Mouse (Mus musculus): ENCODE data around the gene Trip6.
"Not testable (repeated sequence)": the region's sequence is repeated elsewhere in the genome, so short reads cannot be mapped to it uniquely, and the experiment has no call there.

Trip6 gene

DNA sequence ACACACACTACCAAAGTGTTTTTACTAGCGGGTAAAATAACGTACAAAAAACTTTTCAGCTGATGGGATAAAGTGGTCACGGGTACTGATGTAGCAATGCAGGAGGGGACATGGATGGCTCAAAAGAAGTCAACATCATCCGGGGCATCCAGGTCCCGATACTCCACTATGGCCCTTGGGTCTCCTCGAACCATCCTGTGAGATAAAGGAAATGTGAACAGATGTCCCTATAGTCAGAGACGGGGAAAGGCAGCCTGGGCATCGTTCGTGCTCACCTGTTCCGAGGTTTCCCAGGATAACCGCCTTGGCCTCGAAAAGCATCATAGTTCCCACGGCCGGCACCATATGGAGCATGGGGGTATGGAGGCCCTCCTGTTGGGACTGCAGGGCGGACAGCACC, 18.5 kb downstream of the Trip6 start:
- DNase-seq: no peak

DNA sequence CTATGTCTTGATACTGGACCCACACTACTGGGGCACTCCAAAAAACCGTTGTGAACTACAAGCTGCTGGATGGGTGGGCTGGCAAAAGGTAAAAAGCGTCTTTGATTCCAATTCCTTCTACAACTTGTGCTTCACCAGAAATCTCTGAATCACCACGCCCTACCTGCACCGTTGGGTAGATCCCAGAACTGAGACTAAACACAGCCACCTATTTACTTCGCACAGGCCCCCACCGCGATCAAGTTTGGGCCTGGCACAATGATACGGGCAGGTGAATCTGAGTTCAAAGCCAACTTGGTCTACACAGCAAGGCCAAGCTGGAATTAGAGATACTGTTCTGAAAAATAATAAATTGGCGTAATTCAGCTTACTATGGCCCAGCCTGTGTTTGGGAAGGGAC, 18.9 kb downstream of the Trip6 start:
- no peak for DNase-seq

- no peak for DNase-seq
Observed at GRCm38 (mm10) chr5:137294744-137295093, 19.5 kb downstream of the Trip6 start.

DNA sequence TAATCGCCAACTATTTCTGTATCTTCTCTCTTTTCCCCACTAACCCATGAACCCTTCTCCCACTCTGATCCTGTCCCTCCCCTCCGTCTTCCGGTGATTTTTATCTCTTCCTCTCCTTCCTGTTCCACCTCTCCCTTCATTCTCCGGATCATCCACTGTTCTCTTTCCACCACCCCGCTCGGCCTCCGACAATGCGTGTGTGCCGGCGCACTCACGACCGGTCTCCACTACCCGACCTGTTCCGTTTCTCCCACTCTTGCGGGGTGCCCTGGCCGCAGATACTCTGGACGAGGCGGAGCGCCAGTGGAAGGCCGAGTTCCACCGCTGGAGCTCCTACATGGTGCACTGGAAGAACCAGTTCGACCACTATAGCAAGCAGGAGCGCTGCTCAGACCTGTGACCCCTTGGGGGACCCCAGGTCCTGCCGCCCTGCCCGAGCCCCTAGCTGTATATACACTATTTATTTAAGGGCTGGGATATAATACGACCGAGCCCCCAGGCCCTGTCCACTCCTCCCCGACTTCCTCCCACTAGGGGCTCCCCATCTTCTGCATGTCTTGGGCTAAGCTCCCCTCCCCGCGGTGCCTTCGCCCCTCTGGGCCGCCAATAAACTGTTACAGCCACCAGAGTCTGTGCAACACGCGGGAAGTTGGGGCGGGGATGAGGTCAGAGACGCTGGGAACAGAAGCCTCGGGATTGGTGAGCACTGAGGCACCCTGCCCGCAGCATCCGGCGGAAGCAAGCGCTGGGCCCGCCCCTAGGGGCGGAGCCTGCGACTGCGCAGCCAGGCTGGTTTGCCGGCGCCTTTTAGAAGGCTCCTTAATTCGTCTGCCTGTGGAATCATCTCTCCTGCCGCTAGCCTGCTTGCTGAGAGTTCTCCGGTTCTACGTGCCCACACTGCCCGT, 20.1 kb downstream of the Trip6 start, which contains the start of gene Ufsp1:
Ufsp1 (plus strand) TSS at position 791 of the 905 bp plus-strand sequence.
- DNase-seq: peak; percentile 90 to 92

DNA sequence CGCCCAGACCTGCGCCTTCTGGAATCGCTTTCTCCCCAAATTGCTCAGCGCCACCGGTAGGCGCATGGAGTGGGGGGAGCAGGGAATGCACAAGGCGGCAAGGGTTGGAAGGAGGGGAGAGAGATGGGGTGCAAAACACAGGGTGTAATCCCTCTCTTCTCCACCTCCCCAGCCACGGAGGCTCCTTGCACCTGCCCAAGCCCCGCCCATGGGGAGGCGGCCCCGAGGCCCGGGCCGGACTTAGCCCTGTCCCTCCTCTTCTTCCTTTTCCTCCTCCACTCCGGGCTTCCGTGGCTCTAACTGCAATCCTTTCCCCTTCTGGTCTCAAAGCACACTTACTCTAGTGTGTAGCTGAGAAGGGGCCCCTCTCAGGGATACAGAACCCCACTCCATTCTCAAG, 20.9 kb downstream of the Trip6 start:
- peak; percentile 58 to 64 for DNase-seq

DNA sequence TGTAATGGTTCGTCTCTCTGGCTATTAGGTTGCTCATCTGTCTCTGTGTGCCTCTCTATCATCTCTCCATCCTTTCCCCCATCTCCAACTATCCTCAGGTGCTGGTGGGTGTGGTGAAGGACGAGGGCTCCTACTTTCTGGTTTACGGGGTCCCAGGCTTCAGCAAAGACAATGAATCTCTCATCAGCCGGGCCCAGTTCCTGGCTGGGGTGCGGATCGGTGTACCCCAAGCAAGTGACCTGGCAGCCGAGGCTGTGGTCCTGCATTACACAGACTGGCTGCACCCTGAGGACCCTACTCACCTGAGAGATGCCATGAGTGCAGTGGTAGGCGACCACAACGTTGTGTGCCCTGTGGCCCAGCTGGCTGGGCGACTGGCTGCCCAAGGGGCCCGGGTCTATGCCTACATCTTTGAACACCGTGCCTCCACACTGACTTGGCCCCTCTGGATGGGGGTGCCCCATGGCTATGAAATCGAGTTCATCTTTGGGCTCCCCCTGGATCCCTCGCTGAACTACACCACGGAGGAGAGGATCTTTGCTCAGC, 22.8 kb downstream of the Trip6 start:
- no peak for DNase-seq

DNA sequence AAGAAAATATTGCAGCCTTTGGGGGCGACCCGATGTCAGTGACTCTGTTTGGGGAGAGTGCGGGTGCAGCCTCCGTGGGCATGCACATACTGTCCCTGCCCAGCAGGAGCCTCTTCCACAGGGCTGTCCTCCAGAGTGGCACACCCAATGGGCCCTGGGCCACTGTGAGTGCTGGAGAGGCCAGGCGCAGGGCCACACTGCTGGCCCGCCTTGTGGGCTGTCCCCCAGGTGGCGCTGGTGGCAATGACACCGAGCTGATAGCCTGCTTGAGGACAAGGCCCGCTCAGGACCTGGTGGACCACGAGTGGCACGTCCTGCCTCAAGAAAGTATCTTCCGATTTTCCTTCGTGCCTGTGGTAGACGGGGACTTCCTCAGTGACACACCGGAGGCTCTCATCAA, 23.5 kb downstream of the Trip6 start:
- no peak for DNase-seq

GRCm38 (mm10) chr5:137289591-137290365, 24.4 kb downstream of the Trip6 start:
- no peak for DNase-seq

- peak in 1 of 2 experiments; percentile 35 for DNase-seq
Observed at GRCm38 (mm10) chr5:137288999-137289470, 25.2 kb downstream of the Trip6 start.

DNA sequence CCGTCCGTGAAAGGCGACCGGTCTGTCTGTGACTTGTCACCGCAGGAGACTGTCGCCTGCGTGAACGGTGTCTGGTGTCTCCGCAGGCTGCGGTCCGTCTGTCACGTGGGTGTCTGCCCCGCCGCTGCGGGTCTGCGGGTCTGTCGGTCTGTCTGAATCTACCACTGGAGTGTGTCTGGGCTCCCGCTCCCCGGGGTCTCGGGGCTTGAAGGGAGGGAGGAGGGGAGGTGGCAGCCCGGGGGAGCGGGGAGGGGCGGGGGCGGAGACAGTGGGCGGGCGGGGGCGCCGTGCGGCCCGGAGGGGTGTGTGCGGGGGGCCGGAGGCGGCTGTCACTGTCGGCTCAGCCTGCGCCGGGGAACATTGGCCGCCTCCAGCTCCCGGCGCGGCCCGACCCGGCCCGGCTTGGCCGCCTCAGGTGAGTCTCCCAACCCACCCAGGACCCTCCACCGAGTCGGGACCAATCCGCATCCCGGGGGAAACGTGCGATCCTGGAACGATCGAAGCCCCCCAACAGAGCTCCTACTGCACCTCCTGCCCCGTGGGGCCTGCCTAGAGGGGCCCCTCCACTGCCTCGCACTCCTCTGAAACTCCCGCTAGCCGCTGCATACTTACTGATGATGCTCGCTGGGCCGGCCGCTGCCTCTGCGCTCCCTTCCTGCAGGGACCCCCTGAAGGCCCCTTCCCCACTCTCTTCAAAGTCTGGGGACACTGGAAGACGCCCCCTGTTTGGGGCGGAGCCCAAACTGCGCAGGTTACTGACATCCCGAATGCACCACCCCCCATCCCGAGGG, 26.1 kb downstream of the Trip6 start:
- DNase-seq: no peak

DNA sequence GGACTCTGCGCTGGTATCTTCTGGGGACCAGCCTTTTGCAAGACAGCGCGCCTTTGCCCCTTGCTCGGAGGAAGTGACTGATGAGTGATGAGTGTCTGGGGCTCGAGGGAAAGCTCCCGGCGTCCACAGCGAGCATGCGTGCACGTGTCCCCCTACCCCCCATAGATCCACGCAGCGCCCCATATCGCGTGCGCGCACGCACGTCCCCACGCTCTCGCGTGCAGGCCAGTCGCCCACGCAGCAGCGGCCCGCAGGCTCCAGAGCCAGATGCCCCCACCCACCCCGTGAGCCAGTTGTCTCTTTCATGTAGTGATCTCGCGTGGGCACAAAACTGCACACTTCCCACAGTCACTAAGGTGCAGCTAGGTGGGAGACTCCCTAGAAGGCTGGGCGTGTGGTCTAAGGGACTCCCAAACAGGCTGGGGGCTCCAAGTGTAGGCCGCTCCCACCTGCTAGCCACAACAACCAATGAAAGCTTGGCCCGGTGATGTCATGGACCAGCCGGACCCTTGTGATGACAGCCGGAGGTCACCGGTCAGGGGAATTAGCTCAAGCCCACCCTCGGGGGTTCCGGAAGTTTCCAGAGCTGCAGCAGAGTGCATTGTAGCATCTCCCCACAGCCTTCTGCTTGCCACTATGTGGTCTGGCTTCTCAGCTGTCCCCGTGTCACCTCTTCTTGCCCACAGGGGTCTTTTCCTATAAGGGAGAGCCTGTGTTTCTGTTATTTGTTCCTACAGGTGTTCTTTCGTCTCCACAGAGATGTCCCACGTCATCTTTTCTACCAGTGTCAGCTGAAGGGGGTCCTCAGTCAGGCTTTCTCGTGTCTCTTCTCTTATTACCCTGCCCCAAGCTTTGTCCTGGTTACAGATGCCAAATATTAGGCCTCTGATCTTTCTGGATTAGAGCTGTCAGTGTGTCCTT, 26.9 kb downstream of the Trip6 start, which contains the start of gene Ache:
Ache (plus strand) TSS at position 488 of the 921 bp plus-strand sequence.
- no peak for DNase-seq

GRCm38 (mm10) chr5:137286655-137287031, 27.6 kb downstream of the Trip6 start:
- peak; percentile 65 to 77 for DNase-seq

DNA sequence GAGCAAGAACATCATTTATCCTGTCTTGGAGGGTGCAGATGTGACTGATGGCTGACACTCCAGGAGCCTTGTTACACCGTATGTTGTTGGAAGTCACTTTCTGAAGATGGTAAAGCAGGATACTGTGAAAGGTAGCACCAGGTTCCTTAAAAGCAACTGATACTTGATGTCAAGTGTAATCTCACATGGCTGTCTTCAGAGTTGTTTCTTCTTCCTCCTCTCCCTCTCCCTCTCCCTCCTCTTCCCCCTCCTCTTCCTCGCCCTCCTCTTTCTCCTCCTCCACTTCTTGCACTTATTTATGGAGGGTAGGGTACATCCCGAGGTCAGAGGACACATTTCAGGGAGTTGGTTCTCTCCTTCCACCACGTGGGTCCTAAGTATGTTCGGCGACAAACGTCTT, 28.2 kb downstream of the Trip6 start:
- DNase-seq: no peak

- DNase-seq: no peak
Observed at GRCm38 (mm10) chr5:137285045-137285444, 29.2 kb downstream of the Trip6 start.

DNA sequence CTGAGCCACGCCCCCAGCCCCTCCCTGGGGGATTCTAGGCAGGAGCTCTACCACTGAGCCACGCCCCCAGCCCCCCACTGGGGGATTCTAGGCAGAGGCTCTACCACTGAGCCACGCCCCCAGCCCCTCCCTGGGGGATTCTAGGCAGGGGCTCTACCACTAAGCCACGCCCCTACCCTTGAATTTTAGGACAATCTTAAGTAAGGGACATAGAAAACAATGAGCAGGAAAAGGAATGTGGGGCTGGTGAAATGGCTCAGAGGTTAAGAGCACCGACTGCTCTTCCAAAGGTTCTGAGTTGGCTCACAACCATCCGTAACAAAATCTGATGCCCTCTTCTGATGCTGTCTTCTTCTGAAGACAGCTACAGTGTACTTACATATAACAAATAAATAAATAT, 29.8 kb downstream of the Trip6 start:
- DNase-seq: not testable (repeated sequence)

DNA sequence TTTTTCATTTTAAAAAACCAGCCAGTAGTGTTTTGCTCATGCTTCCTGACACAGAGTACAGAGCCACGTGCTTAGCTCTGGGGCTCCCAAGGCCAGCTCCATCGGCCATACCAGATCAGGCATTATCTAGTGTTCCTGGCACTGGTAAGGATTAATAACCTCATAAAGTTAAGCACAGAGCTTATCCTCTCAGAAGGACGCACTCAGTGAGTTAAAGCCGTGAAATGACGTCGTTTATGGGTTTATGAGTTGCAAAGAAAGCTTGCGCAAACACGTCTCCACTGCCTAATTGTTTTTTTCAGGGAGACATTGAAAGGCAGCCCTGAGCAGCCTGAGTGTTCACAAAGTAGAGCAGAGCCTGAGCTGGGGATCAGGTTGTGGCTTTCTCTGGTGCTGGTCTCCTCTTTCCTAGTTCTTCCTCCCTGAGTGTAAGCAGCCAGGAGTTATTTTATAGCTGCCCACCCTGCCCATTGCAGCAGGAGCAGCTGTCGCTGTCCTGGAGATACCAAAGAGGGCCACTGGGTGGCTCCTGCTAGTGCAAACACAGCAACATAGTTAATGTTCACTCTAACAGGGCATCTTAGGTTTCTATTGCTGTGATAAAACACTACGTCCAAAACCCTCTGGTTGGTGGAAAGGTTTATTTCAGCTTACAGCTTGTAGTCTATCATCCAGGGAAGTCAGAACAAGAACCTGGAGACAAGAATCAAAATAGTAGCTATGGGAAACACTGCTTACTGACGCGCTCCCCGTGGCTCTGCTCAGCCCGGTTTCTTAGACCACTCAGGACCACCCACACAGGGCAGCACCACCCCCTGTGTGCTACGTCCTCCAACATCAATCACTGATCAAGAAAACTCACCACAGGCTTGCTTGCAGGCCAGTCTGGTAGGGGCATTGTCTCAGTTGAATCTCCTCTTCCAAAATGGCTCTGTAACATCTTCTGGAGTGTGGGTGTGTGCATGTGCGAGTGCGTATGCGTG, 36.6 kb downstream of the Trip6 start:
- DNase-seq: no peak

DNA sequence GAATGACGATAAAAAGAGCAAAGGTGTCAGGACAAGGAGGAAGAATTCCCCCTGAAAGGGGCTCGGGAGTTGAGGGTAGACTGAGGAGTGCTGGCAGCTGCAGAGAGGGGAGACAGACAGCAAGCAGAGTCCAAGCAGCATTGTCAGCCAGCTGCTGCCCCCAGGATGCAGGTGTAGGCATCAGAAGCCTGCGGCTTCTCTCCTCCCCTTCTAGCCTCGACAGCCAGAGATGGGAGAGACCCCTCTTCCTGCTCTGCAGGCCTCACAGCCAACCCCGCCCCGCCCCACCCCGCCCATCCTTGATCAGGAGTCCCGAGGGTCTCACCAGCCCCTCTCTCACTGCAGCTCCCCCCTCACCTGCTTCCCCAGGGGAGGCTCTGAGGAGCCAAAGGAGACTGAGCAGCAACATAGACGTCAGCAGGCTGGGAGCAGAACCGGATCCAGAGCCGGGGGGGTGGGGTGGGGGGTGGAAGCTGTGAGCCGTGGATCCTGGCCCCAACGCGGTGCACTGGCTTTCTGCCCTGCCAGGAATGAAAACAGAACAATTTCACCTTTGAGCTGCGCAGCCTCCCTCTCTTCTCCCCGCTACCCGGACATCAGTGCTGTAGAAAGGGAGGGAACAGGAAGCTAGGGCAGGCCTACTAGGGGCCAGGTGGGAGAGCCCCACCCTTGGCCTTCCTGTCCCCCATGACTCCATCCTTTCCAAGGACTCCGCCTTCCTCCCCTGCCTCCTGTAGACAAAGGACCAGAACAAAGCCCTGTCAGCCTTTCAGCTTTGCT, 45.9 kb downstream of the Trip6 start:
- peak; percentile 56 to 72 for DNase-seq

- DNase-seq: no peak
Observed at GRCm38 (mm10) chr5:137264787-137265186, 49.4 kb downstream of the Trip6 start.
